Mouse (Mus musculus) embryonic fibroblast, embryonic 13.5 days (primary cell): ENCODE measurements around the gene Heg1.

ENCODE experiments used
- CTCF ChIP-seq: IDR thresholded peaks from 2 replicates; pipeline ENCODE4 v1.5.1; 2011; ENCODE audit warnings: mild to moderate bottlenecking, control low read depth, low read length, moderate library complexity, borderline replicate concordance; ENCODE audit not compliant: insufficient read depth
- POLR2A ChIP-seq: IDR thresholded peaks from 2 replicates; pipeline ENCODE4 v1.6.1; 2011; ENCODE audit warnings: low read depth, mild to moderate bottlenecking, control low read depth, low read length, moderate library complexity

- no peak for TF ChIP-seq CTCF
- no peak for TF ChIP-seq POLR2A
Observed at GRCm38 (mm10) chr16:33774972-33775371, 90.8 kb downstream of the Heg1 start.
